Mouse (Mus musculus) telencephalon, adult 2 months (tissue): ENCODE data around the gene Mapk14.

Experiments used
- DNase-seq: peaks from one replicate; pipeline ENCODE4 v3.0.0-alpha.2; 2011; ENCODE audit warnings: low read depth, low spot score

The Mapk14 gene

DNA sequence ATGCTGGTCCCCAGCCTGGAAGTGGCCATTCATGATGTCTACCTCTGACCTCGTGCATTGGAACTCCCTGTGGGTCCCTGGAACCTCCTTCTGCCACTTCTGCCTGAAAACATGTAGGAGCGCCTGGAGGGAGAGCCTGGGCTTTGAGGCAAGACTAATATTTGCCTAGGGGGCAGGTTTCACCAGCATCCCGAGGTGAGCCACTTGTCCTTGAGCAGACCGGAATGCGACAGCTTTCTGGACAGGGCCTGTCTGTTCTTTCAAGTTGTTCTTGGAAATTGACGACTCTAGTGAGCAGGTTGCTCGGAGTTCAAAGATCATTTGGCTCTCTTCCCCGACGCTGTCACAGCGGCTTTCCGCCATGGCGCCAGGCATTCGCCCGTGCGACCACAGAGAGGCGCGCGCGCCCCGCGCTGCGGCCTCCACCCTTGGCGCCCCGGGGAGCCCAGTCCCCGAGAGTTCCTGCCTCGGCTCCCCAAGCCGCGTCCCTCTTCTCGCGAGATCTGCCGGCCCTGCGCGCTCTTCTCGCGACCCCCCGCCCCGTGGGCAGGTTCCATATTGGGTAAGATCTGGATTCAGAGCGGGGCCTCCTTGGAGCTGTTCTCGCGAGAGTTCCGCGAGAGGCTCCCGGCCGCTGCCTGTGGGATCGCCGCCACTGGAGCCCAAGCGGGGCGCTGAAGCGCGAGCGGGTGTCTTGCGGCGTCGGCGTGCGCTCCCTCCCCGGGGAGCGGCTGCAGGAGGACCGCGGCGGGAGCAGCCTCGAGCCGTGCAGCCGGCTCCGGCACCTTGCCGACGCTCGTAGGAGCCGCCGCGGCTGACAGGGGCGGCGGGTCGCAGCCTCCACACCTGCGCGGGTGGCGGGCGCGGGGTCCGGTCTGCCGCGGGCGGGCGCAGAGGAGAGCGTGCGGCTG, at the start of gene Mapk14:
Gene Mapk14 (plus strand): TSS at position 554 of the 911 bp plus-strand sequence.
- peak; percentile 97 for DNase-seq

- DNase-seq: no peak
Observed at GRCm38 (mm10) chr17:28643697-28644096, 47.4 kb upstream of the Mapk14 start.

- no peak for DNase-seq
Observed at GRCm38 (mm10) chr17:28644112-28644511, 47.0 kb upstream of the Mapk14 start.

DNA sequence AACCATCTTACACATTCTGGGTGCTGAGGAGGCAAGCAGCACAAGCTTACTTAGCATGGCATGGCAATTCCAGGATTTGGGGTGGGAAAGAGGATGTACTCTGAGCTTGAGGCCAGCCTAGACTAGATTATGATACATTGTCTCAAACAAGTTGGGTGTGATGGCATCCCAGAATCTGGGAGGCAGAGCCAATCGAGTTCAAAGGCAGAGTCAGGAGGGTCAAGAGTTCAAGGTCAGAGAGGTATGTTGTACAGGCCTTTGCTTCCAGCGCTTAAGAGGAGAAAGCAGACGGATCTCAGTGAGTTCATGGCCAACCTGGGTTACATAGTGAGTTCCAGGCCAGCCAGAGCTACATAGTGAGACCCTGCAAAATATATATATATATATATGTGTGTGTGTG, 44.9 kb upstream of the Mapk14 start:
- DNase-seq: no peak

DNA sequence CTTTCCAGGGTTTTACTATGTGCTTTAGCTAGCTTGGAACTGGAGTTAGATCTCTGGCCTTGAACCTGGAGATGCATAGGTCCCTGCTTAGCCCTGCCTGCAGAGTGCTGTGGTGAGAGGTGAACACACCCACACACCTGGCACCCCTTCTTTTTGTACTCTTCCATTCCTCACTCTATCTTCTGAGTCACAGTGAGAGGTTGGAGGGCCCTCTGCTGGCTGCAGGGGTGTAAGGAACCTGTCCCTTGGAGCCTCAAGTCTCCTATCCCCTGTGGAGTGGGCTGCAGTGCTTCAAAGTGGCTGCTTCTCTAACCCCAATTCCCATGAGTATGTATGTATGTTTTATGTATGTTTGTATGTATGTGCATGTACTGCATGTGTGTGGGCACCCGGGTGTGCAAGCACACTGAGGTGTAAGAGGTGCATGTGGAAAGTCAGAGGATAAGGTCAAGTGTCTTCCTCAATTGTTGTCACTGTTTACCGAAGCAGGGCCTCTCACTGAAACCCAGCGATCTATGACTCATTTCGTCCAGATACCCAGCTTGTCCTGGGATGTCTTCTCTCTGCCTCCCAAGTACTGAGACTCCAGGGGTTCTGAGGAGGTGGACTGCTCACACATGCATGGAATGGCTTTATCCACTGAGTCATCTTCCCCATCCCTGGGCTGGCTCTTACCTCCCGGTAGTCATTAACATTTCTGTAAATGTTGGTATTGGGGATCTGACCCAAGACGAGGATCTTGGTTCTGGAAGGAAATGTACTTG, 42.3 kb upstream of the Mapk14 start:
- peak; percentile 56 for DNase-seq

DNA sequence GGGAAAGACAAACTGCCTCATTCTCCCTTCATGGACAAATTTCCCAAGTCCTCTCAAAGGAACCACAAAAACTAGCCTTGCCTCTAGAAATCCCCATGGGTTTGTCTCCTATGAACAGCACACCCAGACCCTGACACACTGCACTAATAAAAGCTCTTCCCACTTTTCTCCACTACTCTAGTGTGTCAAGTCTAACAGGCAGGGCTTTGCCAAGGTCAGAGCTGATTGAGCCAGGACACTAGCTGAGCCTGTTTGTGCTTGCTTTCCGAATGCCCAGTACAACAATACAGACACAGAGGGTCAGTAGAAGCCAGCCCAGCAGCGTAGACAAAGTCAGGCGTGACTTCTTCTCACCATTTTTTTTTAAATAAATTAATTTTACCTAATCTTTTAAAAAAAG, 40.9 kb upstream of the Mapk14 start:
- no peak for DNase-seq

- peak; percentile 29 for DNase-seq
Observed at GRCm38 (mm10) chr17:28657936-28658335, 33.2 kb upstream of the Mapk14 start.

DNA sequence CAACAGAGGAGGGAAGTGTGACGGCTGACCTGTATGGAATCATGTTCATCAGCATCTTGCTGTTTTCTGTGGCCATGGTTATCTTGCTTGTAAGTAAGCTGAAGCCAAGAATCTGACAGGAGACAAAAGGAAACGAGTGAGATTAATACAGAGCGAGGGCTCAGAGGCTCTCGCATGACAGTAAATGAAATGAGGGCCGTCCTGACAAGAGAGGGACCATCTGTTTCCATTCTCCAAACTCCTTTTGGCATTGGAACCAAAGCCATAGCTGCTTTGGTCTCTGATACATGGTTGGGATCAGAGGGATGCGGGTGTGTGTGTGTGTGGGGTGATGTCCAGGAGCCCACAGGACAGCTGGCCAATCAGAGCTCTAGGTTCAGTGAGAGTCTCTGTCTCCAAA, 31.6 kb upstream of the Mapk14 start:
- DNase-seq: no peak

- DNase-seq: no peak
Observed at GRCm38 (mm10) chr17:28682311-28683084, 8.6 kb upstream of the Mapk14 start.

DNA sequence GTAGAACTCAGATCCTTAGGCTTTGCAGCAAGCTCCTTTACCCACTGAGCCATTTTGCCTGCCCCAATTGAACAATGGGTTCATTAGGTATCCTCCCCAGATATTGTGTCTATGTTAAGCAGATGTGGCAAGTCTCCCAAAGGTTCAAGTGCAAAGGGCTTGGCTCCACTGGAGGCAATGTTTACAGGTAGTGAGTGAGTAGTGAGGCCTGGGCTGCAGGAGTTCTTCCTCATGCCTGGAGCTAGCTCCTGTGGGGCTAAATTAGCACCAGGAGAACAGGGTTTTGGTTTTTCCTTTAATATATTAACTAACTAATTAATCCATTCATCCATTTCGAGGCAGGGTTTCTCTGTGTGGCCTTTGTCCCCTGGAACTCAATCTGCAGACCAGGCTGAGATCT, 7.5 kb upstream of the Mapk14 start:
- no peak for DNase-seq

GRCm38 (mm10) chr17:28684631-28685030, 6.5 kb upstream of the Mapk14 start:
- no peak for DNase-seq

DNA sequence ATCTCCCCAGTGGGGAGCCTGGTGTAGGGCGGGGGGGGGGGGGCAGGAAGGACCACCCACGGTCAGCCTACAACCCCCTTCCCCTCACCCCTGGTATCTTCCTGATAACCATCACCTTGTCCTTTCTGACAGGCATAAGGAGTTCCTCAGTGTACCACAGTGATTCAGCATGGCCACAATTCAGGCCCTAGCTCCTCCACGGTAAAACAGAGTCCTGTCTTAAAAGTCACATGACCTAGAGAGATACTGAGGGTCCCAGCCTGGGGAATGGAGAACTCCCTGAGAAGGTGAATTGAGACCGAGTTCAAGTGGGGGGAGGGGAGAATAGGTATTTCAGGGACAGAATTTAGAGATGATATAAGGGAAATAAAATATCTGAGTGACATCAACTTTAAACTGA, 3.8 kb upstream of the Mapk14 start:
- no peak for DNase-seq

DNA sequence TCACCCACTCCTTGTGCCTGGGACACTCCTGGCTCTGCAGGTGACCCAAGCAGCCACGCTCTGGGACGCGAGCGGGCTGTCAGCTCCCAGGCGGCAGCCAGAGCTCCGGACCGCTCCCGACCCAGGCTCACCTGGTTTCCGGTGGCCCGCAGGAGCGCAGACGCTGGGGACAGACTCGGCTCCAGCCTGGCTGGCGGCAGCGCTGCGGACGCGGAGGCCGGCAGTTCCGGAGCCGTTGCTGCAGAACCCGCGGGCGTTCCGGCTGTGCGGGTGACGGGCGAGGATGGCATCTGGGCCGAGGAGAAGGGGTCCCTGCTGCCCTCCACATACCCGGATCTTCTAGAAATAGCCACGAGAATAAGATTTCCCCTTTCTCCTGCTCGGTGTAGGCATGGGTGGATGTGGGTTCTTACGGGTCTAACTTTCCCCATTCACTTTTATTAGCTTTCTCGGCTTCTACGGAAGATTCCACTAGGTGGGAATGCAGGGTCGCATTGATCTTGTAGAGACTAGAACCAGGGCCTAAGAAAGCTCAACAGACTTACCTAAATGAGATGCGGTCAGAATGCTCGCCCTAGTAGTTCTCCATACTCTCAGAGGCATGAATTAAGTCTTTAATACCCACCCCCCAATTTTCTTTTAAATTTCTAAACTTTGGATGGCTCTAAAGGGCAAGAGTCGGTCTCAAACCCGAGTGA, 1.4 kb upstream of the Mapk14 start, which contains the start of gene Slc26a8:
Gene Slc26a8 (minus strand): TSS at position 648 of the 698 bp plus-strand sequence.
- no peak for DNase-seq

DNA sequence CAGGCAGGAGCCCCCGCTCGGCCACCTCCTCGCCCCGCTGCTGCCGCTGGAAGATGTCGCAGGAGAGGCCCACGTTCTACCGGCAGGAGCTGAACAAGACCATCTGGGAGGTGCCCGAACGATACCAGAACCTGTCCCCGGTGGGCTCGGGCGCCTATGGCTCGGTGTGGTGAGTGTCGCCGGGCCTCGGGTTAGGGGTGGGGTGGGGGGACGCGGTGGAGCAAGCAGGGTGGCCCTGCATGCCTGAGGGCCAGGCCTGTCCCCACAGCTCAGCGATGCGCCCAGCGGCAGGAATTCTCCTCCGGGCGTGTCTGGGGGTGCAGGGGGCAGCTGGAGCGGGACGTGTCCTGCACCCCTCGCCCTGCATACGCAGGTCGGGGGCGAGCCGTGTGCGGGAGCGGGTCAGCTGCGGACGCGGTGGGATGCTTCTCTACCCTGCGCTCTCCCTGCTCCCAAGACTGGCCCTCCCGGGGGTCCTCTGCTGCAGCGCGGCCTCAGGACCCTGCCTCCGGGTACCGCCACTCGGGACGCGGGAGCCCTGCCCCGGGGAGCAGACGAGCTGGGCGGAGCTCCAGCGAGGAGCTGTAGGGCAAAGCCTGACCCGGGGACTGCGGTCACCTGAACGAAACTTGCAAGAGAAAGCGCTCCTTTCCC, 685 bp downstream of the Mapk14 start:
- no peak for DNase-seq

- peak; percentile 72 for DNase-seq
Observed at GRCm38 (mm10) chr17:28692341-28692710, 1.2 kb downstream of the Mapk14 start.

DNA sequence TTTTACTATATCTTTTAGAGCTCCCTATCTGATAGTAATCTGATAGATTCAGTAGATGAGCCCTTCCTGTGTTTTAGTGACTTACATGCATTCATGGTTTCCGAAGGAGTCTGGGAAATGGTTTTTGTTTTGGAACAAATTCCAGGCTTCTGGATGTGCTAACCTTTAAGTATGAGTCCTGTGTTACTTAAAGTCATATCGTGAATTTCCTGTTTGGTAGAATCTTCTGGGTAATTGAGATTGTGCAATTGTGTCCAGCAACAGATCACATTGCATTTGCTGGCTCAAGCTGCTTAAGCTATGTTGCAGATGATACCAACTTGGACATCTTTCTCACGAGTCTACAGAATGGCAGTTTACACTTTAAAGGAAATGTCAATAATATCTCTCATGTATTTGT, 2.0 kb downstream of the Mapk14 start:
- no peak for DNase-seq

- DNase-seq: no peak
Observed at GRCm38 (mm10) chr17:28694078-28694477, 2.9 kb downstream of the Mapk14 start.

DNA sequence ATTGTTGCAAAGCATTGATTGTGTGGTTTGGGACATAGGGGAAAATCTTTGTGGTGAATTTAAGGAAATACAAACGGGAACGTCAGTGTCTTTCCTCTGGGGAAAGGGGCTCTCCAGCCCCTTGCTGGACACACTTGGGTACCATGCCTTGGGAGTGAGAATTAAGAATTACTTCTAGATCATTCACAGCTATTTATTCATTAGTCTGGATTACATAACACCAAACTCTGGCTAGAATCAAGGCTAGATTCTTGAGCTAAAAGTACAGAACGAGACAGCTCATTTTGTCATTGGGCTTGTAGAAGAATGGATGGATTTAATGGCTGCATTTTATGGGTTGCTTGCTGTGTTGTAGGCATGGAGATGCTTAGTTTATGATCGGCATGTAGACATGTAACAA, 3.7 kb downstream of the Mapk14 start:
- no peak for DNase-seq

GRCm38 (mm10) chr17:28696641-28697040, 5.5 kb downstream of the Mapk14 start:
- no peak for DNase-seq

GRCm38 (mm10) chr17:28697290-28698195, 6.4 kb downstream of the Mapk14 start:
- peak; percentile 68 for DNase-seq
